Mouse (Mus musculus) forebrain, embryonic 14.5 days (tissue): ENCODE measurements around the gene Sipa1l1. TPM values are rescaled to one million over a fixed set of nuclear protein-coding genes. Genes with fewer than 3 reads are reported as not detected.

Experiments
- ATAC-seq: fragments of 200-750 bp; cut with Nextera tagmentation; 2 replicates; pipeline ENCODE4 v1.8.0; 2017; ENCODE audit warnings: mild to moderate bottlenecking, moderate library complexity
- DNase-seq: peaks from one replicate; pipeline ENCODE4 v3.0.0-alpha.2; 2015; ENCODE audit warnings: low spot score
- H3K27ac ChIP-seq: fragments of 300-500 bp; sonication (generic); 2 replicates; pipeline ENCODE4 v1.5.1; 2014; ENCODE audit warnings: low read depth, mild to moderate bottlenecking, control low read depth, low read length, moderate library complexity
- H3K27me3 ChIP-seq: fragments of 300-500 bp; sonication (generic); replicated peaks from 2 replicates; pipeline ENCODE4 v1.6.1; 2014; ENCODE audit warnings: low read length, control low read depth, mixed read lengths; ENCODE audit not compliant: control insufficient read depth, insufficient read depth
- H3K36me3 ChIP-seq: fragments of 300-500 bp; sonication (generic); 2 replicates; pipeline ENCODE4 v1.6.1; 2014; ENCODE audit warnings: low read length, control low read depth; ENCODE audit not compliant: control insufficient read depth, insufficient read depth
- H3K4me1 ChIP-seq: fragments of 300-500 bp; sonication (generic); 2 replicates; pipeline ENCODE4 v1.6.1; 2014; ENCODE audit warnings: antibody characterized with exemption, low read length, control low read depth; ENCODE audit not compliant: control insufficient read depth, insufficient read depth
- H3K4me2 ChIP-seq: fragments of 300-500 bp; sonication (generic); 2 replicates; pipeline ENCODE4 v1.6.1; 2014; ENCODE audit warnings: mild to moderate bottlenecking, control low read depth, low read length
- H3K4me3 ChIP-seq: fragments of 300-500 bp; sonication (generic); 2 replicates; pipeline ENCODE4 v1.5.1; 2014; ENCODE audit warnings: low read depth, low read length, control low read depth
- H3K9ac ChIP-seq: fragments of 300-500 bp; sonication (generic); 2 replicates; pipeline ENCODE4 v1.6.1; 2014; ENCODE audit warnings: mild to moderate bottlenecking, low read length, control low read depth, moderate library complexity
- H3K9me3 ChIP-seq: fragments of 300-500 bp; sonication (generic); replicated peaks from 2 replicates; pipeline ENCODE4 v1.6.1; 2016; ENCODE audit warnings: low read length, control low read depth, mixed read lengths; ENCODE audit not compliant: control insufficient read depth
- WGBS: fragments of 180-500 bp; shearing (Covaris S2); extraction: QIAGEN DNeasy Blood & Tissue Kit; methylation state at CpG from one replicate; pipeline ENCODE4 v1.1.7; 2014; 5-methylcytosine and 5-hydroxymethylcytosine counted together
- polyA plus RNA-seq: library from polyadenylated mRNA; unstranded; fragments of >200 nt; fragmentation: Nextera tagmentation; extraction: Ambion mirVana; gene quantifications from 2 replicates; pipeline ENCODE4 v1.2.1, GENCODE M21; 2014

The Sipa1l1 gene
- polyA plus RNA-seq, 1 experiment from 2014 or later: 13.5 TPM

GRCm38 (mm10) chr12:82213056-82213455 lies 43.9 kb downstream of the Sipa1l1 start:
- Histone ChIP-seq H3K9me3 (no peaks in the 10 kb centered on the region), H3K27ac (no peak overlapping the region), H3K9ac (no peak overlapping the region), H3K36me3 (no peaks in the 10 kb centered on the region), H3K4me3 (no peak overlapping the region), H3K4me2 (no peak overlapping the region), H3K27me3 (no peaks in the 10 kb centered on the region), H3K4me1 (no peaks in the 10 kb centered on the region)
- DNase-seq (no peak), ATAC-seq (no peak)
- WGBS: 79% methylated on average over 2 of the region's 2 CpGs

DNA sequence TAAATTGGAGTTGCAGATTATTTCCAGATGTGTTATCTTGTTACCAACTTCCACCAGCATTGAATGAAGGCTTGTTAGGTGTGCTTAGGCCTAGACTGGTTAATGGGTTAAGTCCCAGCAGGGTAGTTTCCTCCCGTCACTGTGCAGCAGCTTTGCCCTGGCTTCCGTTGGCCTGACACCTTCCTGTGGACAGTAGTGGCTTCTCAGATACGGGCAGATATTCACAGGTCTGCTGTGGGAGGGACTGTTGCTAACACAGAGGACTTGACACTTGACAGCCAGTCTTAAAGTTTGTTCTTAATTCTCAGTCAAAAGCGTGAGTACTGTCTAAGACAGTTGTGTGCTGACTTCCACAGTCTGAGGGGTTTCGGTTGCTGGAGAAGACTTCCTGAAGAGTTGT lies 45.8 kb downstream of the Sipa1l1 start:
- H3K36me3 ChIP-seq: no peaks in the 10 kb centered on the region
- H3K4me3 ChIP-seq: no peak overlapping the region
- DNase-seq (no peak), ATAC-seq (no peak)
- no peaks in the 10 kb centered on the region for H3K27me3 ChIP-seq
- no peak overlapping the region for H3K9ac ChIP-seq
- 92% methylated on average over 5 of the region's 5 CpGs for WGBS
- H3K9me3 ChIP-seq: no peaks in the 10 kb centered on the region
- H3K4me1 ChIP-seq: no peaks in the 10 kb centered on the region
- no peak overlapping the region for H3K27ac ChIP-seq
- H3K4me2 ChIP-seq: no peak overlapping the region

- no peak overlapping the region for H3K27ac ChIP-seq
- 71% methylated on average over 6 of the region's 6 CpGs for WGBS
- no peaks in the 10 kb centered on the region for H3K4me1 ChIP-seq
- no peak overlapping the region for H3K4me3 ChIP-seq
- no peaks in the 10 kb centered on the region for H3K27me3 ChIP-seq
- H3K4me2 ChIP-seq: no peak overlapping the region
- no peak overlapping the region for H3K9ac ChIP-seq
- ATAC-seq (no peak), DNase-seq (no peak)
- no peaks in the 10 kb centered on the region for H3K36me3 ChIP-seq
- H3K9me3 ChIP-seq: no peaks in the 10 kb centered on the region
Measured at GRCm38 (mm10) chr12:82216801-82217553, 47.9 kb downstream of the Sipa1l1 start.

- no peaks in the 10 kb centered on the region for H3K36me3 ChIP-seq
- H3K27ac ChIP-seq: no peak overlapping the region
- no peak overlapping the region for H3K9ac ChIP-seq
- ATAC-seq (no peak), DNase-seq (no peak)
- H3K9me3 ChIP-seq: no peaks in the 10 kb centered on the region
- no peak overlapping the region for H3K4me2 ChIP-seq
- no peaks in the 10 kb centered on the region for H3K27me3 ChIP-seq
- no peaks in the 10 kb centered on the region for H3K4me1 ChIP-seq
- no peak overlapping the region for H3K4me3 ChIP-seq
- WGBS: 94% methylated on average over 7 of the region's 7 CpGs
Measured at GRCm38 (mm10) chr12:82218201-82218600, 49.1 kb downstream of the Sipa1l1 start.

DNA sequence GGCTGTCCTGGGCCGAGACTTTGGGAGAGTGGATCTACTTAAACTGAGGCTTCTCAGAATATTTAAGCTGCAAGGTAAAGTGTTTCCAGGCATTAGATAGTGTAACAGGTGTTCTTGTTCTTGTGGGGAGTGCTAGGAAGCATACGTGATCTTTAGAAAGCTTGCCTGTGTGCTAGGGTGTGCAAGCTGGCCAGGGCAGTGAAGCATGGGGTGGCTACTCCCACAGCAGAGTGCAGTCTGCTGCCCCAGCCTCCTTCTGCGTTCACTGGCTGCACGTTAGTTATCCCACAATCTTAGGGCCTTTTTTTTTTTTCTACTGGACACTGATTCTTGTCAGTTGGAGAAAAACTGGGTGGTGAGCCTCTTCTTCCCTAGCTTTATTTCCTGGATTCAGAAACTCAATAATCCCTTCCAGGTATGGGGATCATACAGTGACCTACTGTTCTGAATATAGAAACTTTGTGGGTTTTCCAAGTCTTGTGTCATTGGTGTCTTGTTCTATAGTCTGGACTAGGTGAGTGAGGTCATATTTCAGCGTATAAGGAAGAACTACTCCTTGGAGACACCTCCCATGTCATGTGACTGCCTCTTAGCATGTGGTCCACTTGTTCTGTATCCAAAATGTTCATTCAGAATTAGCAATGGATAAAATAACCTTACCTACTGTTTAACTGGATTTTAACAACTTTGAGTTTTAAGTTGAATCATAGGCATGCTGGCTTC lies 51.4 kb downstream of the Sipa1l1 start:
- WGBS: 87% methylated on average over 5 of the region's 5 CpGs
- ATAC-seq (no peak), DNase-seq (no peak)
- Histone ChIP-seq H3K36me3 (no peaks in the 10 kb centered on the region), H3K9me3 (no peaks in the 10 kb centered on the region), H3K4me1 (no peaks in the 10 kb centered on the region), H3K9ac (no peak overlapping the region), H3K4me2 (no peak overlapping the region), H3K4me3 (no peak overlapping the region), H3K27ac (no peak overlapping the region), H3K27me3 (no peaks in the 10 kb centered on the region)

GRCm38 (mm10) chr12:82223126-82223815 lies 54.2 kb downstream of the Sipa1l1 start:
- 82% methylated on average over 9 of the region's 9 CpGs for WGBS
- ATAC-seq: no peak
- no peak overlapping the region for H3K4me3 ChIP-seq
- H3K27ac ChIP-seq: no peak overlapping the region
- no peaks in the 10 kb centered on the region for H3K27me3 ChIP-seq
- DNase-seq: no peak
- no peak overlapping the region for H3K4me2 ChIP-seq
- no peaks in the 10 kb centered on the region for H3K9me3 ChIP-seq
- H3K36me3 ChIP-seq: no peaks in the 10 kb centered on the region
- H3K9ac ChIP-seq: no peak overlapping the region
- peaks cover 2% of the 10 kb centered on the region; the same call in 1 of the 2 replicates for H3K4me1 ChIP-seq

DNA sequence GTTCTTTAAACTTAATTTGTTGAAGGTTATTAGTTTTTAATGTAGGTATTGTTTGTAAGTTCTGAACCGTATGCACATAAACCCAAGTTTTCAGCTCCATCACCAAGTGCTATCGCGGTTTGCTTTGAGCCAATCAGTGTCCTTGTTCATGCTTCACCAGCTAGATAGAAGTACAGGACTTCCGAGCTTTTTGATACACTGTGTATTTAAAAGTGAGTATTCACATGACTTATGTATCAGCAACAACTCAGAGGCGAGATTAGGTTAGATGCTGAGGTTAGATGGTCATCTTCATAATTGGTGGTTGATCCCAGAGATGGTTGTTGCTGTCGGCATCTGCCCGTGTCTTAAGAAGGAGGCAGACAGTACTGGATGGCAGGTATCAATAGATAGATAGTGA lies 55.7 kb downstream of the Sipa1l1 start:
- Histone ChIP-seq H3K9me3 (no peaks in the 10 kb centered on the region), H3K27me3 (no peaks in the 10 kb centered on the region), H3K4me1 (peaks cover 2% of the 10 kb centered on the region; the same call in 1 of the 2 replicates), H3K27ac (no peak overlapping the region), H3K4me3 (no peak overlapping the region), H3K36me3 (no peaks in the 10 kb centered on the region), H3K9ac (no peak overlapping the region), H3K4me2 (no peak overlapping the region)
- no peak for ATAC-seq
- WGBS: 95% methylated on average over 7 of the region's 7 CpGs
- no peak for DNase-seq

GRCm38 (mm10) chr12:82225278-82225677 lies 56.2 kb downstream of the Sipa1l1 start:
- Histone ChIP-seq H3K9ac (no peak overlapping the region), H3K4me2 (no peak overlapping the region), H3K4me1 (peaks cover 2% of the 10 kb centered on the region; the same call in 1 of the 2 replicates), H3K4me3 (no peak overlapping the region), H3K36me3 (no peaks in the 10 kb centered on the region), H3K27me3 (no peaks in the 10 kb centered on the region), H3K27ac (no peak overlapping the region), H3K9me3 (no peaks in the 10 kb centered on the region)
- ATAC-seq: no peak
- DNase-seq: no peak
- 96% methylated on average over 2 of the region's 2 CpGs for WGBS
